Mouse (Mus musculus): ENCODE results near the gene Slc36a4.

GRCm38 (mm10) chr9:15772766-15773165 is 63.2 kb downstream of the Slc36a4 start:
- TF ChIP-seq CTCF (IDR thresholded peaks at IDR 0.05; ENCODE audit: extremely low read depth, insufficient read length, insufficient replicate concordance, low read depth, low read length) (no peak), POLR2A (IDR thresholded peaks at IDR 0.05; ENCODE audit: low read depth, low read length) (no peak)
